Mouse (Mus musculus) layer of hippocampus, adult 8-10 months (tissue): ENCODE measurements at regions not wholly inside any gene's neighbourhood (a gene's known extent, or its start where the extent isn't known, plus 50 kb on each side); places are given as distances from the start of the nearest gene placed in this dataset.
A peak's percentile ranks its signal among the peaks of the same experiment; 100 is the strongest.

Source experiments
- DNase-seq, 2 experiments: peaks; one replicate each; pipeline ENCODE4 v3.0.0; 2022; ENCODE audit warnings: low spot score in 2 of 2

DNA sequence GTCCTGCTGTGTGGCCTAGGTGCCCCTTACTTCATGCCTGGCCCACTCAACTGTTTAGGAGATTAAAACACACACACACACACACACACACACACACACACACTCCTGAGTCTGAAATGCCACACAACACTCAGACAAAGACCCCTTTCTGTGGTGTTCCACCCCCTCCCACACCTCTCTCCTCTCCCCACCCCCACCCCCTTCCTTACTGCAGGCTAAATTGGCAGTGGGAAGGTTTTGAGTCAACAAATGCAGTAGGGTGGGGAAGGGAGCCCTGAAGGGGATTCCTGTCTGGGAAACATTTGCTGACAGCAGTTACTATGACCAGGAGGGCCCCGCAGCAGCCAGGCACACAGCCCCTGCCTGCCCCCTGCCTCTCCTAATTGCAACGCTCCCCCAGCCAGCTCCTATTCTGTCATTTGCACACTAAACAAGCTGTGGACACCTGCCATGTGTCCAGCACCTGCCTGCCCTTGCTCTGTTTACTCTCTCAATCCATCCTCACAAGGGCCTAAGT lies 69.5 kb downstream of the Ephb3 start:
- no peak for DNase-seq

DNA sequence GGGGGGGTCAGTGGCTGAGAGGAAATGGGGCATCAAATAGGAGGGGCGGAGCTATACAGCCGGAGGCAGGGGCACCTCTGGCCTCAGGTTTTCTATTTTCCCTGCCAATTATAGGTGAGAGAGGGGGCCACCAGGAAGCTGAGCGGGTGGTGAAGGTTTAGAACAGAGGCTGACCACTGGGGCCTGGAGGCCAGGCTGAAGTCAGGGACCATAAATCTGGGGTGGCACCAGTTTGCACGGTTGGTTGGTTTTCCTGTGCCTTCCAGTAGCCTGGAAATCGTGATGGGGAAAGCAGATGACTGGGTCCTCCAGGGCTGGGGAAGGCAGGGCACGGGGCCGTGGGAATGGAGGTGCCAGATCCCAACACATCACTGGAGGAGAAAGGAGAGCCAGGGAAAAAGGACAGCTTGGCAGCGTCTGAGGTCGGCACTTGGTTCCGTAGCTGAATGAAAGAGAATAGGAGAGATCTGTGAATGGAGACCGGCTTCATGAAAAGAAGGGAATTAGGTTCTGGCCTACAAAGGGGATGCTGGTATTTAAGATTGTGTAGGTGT lies 73.3 kb downstream of the Ephb3 start:
- DNase-seq = no peak

DNA sequence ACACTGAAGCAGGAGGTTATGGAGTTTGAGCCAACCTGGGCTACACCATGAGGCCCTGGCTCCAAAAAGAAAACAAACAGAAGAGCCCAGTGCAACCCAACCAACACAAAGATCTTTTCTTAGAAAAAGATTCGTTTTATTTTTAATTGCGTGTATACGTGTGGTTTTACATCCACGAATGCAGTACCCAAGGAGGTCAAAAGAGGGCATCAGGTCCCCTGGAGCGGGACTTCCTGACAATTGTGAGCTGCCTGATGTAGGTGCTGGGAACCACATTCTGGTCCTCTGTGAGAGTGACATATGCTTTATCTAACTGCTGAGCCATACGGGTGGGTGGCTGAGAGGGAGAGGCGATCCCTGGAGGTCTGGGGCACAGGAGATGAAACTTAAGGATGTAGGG lies 73.8 kb downstream of the Ephb3 start:
- DNase-seq = no peak

DNA sequence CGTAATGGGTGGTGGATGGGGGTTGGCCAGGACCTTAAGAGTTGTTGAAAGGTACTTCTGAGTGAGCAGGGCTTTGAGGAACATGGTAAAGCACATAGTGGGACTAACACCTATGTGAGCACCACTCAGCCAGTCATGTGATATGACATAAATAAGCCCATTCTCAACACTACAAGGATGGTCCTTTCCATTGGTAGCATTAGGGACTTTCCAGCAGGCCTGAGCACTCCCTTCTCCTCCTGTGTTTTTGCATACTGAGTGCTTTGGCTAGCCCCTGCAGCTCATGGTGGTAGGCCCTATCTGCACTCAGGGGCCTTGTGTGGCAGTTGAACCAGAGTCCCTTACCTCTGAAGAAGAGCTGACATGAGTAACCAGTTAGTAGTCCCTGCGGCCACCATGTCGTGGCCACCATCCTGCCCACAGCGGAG lies 75.7 kb downstream of the Ephb3 start:
- DNase-seq = no peak

DNA sequence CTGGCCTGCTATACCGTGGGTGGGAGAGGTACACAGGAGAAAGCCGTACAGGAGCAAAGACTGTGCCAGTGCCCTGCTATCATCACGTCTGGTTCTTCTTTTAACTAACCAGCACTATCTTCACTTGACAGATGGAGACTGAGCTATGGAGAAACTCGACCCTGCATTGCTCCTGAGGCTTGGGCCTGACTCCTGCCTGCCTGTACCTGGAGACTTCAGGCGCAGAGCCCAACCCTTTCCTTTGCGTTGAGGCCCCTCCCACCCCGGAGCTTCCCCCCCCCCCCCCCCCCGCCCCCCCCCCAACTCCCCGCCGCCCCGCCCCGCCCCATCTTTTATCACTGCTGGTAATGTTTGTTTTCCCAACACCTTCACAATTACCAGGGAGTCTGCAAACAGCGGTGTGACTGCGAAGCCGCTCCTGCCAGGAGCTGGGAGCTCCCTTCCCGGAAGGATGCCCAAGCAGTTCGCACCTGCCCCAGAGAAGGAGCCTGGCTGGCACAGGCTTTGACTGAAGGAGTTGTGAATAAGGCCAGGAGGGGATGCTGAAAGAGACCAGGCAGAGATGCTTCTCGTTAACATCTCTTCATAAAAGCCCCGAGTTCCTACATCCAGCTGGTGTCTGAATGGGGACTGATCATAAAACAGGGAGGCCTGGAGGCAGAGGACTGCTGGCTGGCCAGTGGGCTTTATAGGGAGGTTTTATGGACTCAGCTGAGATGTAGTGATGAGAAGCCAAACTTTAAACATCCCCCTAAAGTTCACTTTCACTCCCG lies 77.6 kb downstream of the Ephb3 start:
- no peak for DNase-seq

- no peak for DNase-seq
Observed at GRCm38 (mm10) chr16:21286099-21286498, 81.5 kb downstream of the Ephb3 start.

GRCm38 (mm10) chr16:21289528-21289927 lies 85.0 kb downstream of the Ephb3 start:
- peak; percentile 60 to 66 for DNase-seq

GRCm38 (mm10) chr16:21293010-21293409 lies 88.5 kb downstream of the Ephb3 start:
- DNase-seq = no peak

- no peak for DNase-seq
Observed at GRCm38 (mm10) chr16:21293569-21293968, 89.0 kb downstream of the Ephb3 start.

DNA sequence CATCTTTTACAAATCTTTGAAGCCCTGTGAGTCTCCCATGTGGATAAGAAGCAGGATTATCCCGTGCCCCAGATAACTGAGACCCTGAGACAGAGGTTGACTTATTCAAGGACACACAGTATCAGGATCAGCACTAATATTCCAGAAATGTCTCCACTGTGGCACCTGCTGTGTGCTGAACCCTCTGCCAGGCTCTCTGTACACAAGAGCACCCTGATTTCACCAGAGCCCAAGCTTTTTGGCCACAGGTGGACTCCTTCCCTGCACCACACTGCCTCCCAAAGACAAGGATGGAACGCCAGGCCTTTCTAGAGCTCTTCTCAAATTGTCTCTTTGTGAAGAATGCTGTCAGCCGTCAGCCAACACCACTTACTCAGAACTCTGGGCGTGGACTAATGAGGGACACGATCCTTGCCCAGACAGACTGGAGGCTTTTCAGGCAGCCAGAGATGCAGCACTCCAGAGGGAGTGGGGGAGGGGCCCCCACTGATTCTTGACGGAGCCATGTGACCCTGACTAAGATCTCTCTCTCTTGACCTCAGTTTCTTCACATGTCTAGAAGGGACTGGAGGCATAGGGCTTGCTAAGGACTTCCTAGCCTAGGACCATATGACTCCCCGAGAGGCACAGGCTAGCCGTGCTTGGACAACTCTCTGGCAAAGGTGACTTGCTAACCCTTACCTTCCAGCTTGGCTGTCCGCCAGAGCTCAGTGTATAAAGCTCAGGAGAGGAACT lies 90.3 kb downstream of the Ephb3 start:
- DNase-seq = no peak

DNA sequence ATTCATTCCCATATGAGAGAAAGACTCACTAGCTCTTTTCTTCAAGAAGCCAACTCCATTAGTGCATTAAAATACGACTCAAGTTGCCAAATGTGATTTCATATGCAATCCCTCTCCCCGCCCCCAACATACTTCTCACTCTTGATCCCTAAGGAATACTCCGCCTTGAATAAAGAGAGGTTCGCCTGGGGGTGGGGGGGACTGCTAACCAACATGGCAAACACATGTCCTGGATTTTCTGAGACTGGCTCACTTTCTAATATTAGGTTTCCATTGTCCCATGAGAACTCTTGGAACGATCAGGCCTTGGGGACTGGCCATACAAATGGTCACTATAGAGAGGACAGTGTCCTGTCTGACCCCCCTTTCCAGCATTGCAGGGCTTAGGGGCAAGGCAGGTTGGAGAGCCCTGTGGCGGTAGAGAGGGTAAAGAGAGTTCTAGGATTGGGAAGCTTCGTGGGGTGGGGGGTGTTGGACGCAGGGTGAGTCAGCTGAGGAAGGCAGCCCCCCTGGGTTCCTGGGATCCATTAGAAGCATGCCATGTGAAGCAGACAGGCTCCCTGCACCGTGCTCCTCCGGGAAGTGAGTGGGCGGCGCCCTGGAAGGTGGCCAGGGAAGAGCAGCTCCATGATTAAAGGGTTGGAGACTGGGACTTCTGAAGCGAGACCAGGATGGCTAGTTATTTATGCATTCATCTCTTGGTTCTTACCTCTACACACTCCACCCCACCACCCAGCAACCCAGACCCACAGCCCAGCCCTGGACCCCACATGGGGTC lies 91.6 kb downstream of the Ephb3 start:
- DNase-seq = no peak

GRCm38 (mm10) chr16:21296786-21297185 lies 92.2 kb downstream of the Ephb3 start:
- no peak for DNase-seq

GRCm38 (mm10) chr16:21298866-21299265 lies 94.3 kb downstream of the Ephb3 start:
- no peak for DNase-seq

DNA sequence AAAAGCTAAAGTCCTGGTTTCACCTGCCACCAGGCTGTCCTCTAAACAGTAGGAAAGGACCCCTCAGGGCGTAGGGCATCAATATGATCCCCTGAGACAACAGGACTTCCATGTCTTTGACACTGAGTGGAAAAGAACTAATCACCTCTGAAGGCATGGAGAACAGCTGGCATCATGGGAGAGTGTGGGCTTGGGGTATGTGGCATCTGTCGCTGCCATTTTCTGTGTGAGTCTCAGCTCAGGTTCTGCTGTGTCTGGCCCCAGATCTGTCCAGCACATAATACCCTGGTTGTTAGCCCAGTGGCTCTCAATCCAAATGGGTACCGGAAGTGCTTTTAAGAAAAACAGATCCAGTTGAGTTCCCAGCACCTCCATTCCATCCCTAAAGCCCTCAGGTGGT lies 101.3 kb downstream of the Ephb3 start:
- DNase-seq = no peak

DNA sequence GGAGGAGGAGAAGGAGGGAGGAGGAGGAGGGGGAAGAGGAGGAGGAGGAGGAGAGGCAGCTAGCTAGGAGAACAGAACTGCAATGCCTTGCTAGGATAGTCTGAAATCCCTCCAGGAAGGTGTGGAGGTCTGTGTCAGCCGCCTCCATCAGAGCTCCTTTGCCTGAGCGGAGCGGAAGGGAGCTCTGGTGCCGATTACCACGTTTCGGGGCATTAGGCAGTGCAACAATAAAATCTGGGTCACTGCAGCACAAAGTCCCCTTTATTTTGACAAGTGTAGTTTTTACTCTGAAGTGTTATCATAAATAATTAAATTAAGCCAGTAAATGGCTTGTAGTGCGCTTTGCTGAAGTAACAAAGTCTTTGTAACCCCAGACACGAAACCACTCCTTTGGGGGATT lies 104.0 kb downstream of the Ephb3 start:
- DNase-seq = no peak

DNA sequence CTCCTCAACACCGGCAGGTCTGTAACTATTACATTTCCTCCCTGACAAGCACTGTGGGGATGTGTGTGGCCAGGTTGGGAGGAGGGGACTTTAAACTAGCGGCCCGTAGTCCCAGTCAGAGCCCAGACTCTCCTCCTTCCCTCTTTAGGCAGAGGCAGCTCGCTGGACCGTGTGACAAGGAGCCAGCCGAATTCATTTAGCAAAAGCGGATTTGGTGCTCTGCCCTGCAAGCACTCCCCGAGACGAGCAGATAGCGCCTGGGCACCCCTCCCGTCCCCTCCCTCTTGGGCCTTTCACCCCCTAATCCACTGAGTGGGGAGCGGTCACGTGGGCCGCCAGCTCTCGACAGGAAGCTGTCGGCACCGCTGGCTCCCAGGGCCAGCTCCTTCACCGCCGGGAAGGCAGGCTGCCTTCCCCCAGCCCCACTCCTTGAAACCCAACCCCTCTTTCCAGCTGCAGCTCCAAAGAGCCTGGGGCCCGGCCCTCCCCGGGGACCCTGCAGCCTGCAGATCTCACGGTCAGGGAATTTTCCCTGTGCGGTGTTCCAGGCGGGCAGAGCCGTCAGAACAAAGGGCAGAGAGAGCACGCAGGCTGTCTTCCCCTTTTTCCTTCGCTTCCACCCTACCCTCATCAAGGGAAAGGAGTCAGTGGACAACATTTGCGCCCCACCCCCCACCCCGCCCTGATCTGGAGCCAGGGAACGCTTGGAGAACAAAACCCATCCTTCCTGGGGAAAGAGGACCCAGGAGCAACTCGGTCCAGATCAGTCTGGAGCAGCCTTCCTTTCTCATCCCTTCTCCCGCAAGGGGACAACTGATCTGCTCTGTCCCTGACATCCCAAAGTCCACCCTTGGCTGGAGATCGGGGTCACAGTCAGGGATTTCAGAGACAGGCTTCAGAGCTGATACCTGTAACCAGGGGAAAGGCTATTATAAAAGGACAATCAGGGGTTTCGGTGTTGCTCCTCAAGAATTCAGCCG lies 106.4 kb downstream of the Ephb3 start:
- DNase-seq = peak in 1 of 2 experiments; percentile 45

DNA sequence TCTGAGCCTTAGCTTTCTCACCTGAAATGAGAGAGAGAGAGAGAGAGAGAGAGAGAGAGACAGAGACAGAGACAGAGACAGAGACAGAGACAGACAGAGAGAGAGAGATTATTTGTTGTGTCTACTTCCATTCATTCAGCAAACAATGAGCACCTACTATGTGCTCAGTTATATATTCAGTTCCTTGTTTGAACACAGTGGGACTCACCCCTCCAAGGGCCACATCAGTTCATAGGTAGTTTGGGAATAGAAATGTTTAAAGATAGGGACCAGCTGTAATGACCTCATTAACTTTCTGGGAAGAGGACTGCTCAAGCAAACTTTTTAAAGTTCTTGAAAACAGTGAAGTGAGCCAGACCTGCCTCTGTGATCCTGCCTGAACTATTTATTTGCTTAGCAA lies 107.2 kb downstream of the Ephb3 start:
- no peak for DNase-seq

GRCm38 (mm10) chr16:21315751-21316151 lies 107.2 kb upstream of the Vps8 start:
- no peak for DNase-seq

DNA sequence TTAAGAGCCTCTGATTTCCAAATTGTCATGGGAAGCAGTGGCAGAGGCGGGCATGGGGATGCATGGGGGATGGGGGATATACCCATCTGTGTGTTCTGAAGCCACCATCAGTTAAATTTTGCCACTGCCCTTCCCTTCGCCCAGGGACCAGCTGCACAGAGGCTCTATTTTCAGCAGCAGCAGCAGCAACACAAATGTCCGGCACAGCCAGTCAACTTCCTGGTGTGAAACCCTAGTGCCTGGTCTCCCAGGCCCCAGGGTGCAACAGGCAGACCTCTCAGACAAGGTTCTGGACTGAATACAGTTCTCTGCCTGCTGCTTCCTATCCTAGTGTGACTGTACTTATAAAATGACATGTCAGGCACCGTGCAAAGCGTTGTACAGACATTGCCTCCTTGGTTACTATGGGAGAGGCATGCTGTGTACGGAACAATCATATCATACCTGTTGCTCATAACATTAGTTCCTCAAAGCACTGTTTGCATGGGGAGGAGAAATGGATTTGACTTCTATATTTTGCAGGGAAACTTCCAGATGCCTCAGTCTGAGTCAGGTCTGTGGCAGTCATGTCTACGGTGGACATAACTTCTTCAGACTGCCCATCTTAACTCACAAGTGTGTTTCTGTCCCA lies 104.8 kb upstream of the Vps8 start:
- no peak for DNase-seq
